Mouse (Mus musculus) B cell, adult 62 days (primary cell): ENCODE results near the gene Myl4. TPM values are rescaled to one million over a fixed set of nuclear protein-coding genes. Genes with fewer than 3 reads are reported as not detected.

Experiments
- total RNA-seq: library from RNA; stranded (reverse); gene quantifications from 4 replicates; pipeline ENCODE4 v1.2.4, GENCODE M21; 2023

Gene Myl4
- total RNA-seq: 42.8 to 55.4 TPM (median 46.5 TPM) in 4 replicates

DNA sequence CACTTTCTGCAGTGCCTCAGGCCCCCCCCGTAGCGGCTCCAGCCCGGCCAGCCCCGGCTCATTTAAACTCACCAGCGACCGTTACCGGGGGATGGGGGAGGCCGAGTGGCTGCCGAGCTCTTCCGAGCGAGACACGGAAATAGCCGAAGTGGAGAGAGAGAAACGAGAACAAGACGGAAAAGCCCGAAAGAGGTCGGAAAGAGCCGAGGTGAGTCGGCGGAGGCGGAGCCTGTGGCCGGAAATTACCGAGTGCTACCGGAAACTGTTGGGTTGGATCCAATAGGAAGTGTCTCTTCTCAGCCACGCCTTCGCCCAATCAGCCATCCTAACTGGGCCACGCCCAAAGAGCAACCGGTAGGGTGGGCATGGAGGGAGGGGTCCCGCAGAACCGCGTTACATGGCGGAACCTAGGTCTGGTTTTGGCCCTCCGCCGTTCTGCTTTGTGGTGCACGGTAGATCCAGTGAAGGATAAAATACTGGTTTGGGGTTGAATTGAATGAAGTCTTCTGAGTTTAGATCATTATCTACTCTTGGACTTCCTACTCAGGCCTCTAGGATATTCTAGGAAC lies at the start of gene Myl4, which contains the start of gene Cdc27:
Myl4 (plus strand) TSS at position 258 of the 569 bp plus-strand sequence.
Cdc27 (minus strand) TSS at position 215 of the 569 bp plus-strand sequence.

GRCm38 (mm10) chr11:104607491-104608245 lies 57.2 kb downstream of the Myl4 start, which contains the start of gene Itgb3:
Gene Itgb3 (plus strand): TSS chr11:104608000.

Other genes starting within 250 kb of the Myl4 start
- 137 to 144 TPM (median 139 TPM) in 4 replicates for gene Kansl1, start 81.8 kb upstream of the Myl4 start, total RNA-seq
- 37.6 to 49.8 TPM (median 45.2 TPM) in 4 replicates for gene Cdc27, start within 50 bp of the Myl4 start, total RNA-seq
- 34.2 to 39.0 TPM (median 36.1 TPM) in 4 replicates for gene Itgb3, start 57.3 kb downstream of the Myl4 start, total RNA-seq
- gene Gm11639, start 135.0 kb downstream of the Myl4 start, total RNA-seq: not detected in 4 replicates